Mouse (Mus musculus) CD4-positive helper T cell, adult 2 months (primary cell): ENCODE data around the gene Zfp646.

Experiments
- DNase-seq: peaks from one replicate; pipeline ENCODE4 v3.0.0-alpha.2; 2012; ENCODE audit warnings: low read depth, missing footprints, low spot score

The Zfp646 gene

DNA sequence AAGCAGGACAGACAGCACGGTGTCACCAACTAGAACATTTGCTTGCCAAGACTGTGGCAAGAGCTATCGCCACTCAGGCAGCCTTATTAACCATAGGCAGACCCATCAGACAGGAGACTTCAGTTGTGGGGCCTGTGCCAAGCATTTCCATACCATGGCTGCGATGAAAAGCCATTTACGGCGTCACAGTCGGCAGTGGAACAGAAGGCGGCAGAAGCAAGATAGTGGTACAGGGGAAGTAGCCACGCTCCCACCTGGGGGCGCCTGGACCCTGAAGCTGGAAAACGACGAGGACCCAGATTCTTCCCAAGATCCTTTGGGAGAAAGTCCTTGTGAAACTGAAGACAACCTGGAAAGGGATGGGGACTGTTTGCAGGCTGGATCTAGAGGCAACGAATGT lies 4.4 kb downstream of the Zfp646 start:
- no peak for DNase-seq

- no peak for DNase-seq
These were observed 9.9 kb downstream of the Zfp646 start for GRCm38 (mm10) chr7:127885951-127886350.

GRCm38 (mm10) chr7:127886551-127886950 lies 10.5 kb downstream of the Zfp646 start:
- DNase-seq, result no peak

GRCm38 (mm10) chr7:127887191-127887590 lies 11.2 kb downstream of the Zfp646 start:
- no peak for DNase-seq

DNA sequence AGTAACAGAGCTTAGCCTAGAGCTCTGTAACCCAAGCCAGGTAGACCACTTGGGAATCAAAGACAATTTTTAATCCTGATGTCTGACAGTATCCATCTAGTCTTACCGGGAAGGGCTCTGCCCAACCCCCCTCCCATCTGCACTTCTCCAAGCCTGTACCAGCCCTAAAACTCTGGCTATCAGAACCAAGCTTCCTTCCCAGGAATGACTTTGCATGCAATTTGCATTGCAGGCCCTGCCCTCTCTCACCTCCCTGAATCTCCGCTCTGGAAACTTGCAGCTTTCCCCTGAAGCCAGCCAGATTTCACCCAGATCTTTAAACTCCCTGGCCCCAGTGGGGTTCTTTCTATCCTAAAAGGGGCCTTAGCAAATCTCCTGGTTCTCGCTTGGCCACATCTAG lies 11.8 kb downstream of the Zfp646 start:
- DNase-seq, result no peak

DNA sequence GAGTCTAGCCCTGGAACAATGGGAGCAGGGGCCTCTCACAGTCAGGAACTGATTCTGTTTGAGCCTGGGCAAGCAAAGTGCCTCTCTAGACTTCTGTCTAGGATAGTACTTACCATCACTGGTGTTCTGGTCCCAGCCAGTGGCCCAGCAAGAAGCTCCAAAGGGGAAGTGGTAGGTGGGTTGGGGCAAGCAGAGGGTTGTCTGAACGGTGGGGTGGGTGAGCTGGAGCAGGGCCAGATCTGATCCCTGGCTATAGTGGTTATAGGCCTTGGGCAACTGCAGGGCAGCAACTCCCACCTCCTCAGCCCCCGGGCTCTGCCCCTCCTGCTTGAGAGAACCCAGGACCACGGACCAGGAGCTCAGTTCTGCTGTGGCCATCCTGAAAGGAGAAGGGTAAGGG lies 12.8 kb downstream of the Zfp646 start:
- no peak for DNase-seq

DNA sequence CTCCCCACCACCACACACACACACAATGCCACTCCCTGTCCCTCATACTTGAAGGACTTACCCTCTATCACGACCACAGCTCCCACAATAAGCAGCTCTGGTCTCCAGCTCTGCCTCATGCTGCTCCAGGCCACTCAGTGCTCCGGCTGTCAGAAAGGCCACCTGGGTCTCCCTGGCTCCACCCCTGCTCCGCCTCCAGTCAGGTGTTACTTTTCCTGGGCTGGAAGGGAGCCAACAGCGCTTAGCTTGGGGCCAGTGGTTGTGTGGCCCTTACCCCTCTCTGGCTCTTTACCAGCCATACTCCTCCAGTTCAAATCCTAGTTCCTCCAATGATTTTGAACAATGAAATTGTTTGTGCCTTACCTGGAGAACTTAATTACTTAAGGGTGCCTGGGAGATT lies 14.8 kb downstream of the Zfp646 start, which contains the start of gene Prss53:
Gene Prss53, minus strand, starts transcription at position 173 of the 400 bp plus-strand sequence.
- no peak for DNase-seq

DNA sequence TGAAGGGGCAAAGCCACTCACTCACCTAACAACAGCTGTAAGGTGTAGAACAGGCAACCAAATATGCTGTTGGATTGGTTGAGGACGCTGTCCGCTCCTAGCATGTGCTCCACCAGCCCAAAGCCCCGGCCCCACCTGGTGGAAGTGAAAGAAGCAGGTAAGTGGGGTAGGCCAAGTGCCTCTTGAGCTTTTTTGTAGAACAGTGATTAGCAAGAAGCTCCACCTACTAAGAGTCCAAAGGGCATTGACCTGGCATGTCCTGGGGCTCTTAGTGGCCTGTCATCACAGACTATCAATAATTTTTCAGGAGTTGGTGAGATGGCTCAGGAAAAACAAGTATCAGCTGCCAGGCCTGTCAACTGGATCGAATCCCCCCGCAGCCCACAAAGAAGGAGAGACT lies 18.5 kb downstream of the Zfp646 start:
- no peak for DNase-seq

- peak; percentile 90 for DNase-seq
These were observed 19.4 kb downstream of the Zfp646 start, which contains the start of the genes Gm21974 and Vkorc1 for GRCm38 (mm10) chr7:127895442-127895841. Gene Gm21974 (minus strand): TSS chr7:127895454. Gene Vkorc1 (minus strand): TSS chr7:127895617.

GRCm38 (mm10) chr7:127895891-127896290 lies 19.9 kb downstream of the Zfp646 start:
- DNase-seq, result peak; percentile 16

DNA sequence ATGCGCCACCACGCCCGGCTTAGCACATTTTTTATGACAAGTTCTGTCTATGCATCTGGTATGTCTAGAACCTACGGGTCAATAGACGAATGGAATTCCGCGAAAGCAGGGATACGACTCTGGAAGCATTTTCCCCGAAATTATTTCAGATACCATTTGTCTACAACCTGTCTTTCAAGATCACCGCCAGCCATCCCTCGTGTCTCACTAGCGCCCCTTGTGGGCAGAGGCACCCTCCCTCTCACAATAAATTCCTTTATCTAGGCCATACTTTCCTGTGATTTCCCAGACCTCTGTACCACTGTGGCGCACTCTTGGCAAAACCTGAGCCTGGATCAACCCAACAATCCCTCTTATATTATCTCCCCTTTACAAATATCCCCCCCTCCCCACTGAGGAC lies 20.4 kb downstream of the Zfp646 start:
- peak; percentile 66 for DNase-seq

- DNase-seq, result no peak
These were observed 21.5 kb downstream of the Zfp646 start for GRCm38 (mm10) chr7:127897542-127897941.

DNA sequence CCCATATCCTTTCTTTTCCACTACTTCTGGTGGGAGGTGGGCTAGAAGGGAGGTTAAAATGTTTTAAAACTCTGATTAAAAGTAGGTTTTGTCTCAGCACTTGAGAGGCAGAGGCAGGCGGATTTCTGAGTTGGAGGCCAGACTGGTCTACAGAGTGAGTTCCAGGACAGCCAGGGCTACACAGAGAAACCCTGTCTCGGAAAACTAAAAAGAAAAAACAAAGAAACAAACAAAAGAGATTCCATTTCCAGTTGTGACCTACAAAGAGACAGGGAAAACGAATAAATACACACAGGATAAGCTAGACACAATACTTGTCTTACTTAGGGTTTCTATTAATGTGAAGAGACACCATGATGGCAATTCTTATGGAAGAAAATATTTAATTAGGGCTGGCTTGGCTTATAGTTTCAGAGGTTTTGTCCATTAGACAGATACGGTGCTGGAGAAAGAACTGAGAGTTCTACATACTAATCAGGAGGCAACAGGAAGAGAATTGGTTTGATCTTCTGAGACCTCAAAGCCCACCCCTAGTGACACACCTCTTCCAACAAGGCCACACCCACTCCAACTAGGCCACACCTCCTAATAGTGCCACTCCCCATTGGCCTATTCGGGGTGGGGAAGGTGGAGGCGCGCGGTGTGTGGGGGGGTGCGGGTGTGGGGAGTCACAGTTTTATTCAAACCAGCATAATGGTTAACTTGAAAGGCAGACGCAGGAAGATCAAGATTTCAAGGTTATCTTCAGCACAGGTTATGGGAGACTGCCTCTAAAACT lies 22.3 kb downstream of the Zfp646 start:
- peak; percentile 64 for DNase-seq

DNA sequence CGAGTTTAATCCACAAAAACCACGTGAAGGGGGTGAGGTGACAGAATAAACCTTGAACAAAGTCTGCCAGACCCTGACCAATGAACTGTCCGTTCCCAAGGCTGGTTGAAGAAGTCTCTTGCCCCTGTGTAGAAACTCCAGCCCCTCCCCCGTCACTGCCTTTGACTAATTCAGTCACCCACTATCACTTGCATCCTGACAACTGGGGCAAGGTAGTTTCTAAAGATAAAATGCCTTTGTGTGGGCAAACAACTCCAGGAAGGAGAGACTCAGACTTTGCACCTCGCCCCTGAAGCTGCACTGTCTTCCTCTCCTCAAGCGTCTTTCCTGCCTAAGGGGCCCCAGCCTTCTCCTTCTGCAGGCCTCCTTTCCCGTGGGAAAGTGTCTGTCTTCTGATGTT lies 24.0 kb downstream of the Zfp646 start:
- DNase-seq, result no peak

DNA sequence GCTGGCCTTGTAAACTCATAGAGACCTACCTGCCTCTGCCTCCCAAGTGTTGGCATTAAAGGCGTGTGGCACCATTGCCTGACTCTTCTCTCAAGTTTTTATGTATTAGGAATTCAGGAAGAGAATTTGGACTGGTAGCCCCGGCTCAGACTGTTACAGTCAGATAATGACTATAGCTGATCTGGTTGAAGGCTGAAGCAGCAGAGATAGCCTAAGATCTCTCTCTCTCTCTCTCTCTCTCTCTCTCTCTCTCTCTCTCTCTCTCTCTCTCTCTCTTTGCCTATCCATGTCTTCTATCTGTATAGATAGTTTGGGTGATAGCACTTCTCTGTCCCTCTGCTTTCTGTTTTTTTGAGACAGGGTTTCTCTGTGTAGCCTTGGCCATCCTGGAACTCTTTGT lies 25.8 kb downstream of the Zfp646 start:
- DNase-seq, result no peak

DNA sequence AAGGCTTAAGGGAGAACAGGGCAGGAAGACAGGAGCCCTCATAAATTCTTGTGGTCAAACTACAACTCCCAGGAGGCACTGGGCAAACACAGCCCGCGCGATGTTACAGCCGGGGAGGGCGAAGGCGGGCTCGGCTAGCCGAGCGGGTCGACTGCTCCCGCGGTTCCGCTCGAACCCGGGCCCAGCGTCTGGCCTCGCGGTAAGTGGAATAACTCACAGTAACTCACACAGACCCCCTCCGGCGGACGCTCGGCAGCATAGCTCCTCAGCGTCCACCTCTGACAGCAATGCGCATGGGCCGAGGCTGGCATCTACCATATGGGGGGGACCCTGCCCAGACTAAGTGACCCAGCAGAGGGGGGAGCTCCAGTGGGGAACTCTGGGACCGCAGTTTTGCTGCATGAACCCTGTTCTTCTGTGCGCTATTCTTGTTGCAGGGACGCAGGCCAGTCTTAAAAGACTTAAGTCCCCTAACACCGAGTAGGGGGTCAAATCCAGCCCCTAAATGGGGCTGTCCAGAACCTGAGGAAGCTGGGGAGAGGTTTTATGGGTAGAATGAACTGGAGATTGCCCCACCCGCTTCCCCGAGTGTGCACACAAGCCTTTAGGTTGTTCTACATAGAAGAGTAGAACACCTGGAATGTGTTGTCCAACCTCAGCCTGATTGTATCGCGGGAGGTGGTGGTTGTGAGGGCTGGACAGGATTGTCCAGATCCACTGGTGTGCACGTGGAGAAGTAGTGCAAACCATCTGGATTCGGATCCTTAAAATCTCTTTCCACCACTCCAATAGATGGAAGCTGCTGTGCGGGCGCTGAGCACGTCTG lies 28.2 kb downstream of the Zfp646 start, which contains the start of gene Bckdk:
Gene Bckdk, plus strand, starts transcription at position 112 of the 826 bp plus-strand sequence.
- DNase-seq, result peak; percentile 70

DNA sequence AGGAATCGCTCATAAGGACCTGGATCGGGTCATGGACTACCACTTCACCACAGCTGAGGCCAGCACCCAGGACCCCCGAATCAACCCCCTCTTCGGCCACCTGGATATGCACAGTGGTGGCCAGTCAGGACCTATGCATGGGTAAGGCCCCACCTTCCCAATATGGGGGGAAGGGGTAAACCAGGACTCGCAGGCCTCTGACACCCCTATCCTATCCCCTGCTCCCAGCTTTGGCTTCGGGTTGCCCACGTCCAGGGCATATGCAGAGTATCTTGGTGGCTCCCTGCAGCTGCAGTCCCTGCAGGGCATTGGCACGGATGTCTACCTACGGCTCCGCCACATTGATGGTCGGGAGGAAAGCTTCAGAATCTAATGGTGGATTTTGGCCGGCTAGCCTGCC lies 31.9 kb downstream of the Zfp646 start:
- no peak for DNase-seq

DNA sequence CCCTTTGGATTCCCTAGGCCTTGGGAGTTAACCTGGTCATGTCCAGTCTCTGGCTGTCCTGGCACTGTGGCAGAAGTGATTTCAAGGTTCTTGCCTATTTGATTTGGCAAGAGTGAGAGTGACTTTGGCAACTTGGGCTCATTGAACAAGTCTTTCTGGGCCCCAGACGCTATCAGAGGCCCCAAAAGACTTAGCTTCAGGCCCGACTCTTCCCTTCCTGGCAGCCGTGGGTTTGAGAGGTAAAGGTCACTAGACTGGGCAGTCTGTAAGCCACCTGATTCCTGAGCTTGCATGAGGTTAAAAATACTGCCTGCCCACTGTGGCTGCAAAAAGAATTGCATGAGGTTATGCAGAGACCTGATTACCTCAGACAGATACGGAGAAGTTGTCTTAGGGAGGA lies 32.6 kb downstream of the Zfp646 start:
- no peak for DNase-seq

DNA sequence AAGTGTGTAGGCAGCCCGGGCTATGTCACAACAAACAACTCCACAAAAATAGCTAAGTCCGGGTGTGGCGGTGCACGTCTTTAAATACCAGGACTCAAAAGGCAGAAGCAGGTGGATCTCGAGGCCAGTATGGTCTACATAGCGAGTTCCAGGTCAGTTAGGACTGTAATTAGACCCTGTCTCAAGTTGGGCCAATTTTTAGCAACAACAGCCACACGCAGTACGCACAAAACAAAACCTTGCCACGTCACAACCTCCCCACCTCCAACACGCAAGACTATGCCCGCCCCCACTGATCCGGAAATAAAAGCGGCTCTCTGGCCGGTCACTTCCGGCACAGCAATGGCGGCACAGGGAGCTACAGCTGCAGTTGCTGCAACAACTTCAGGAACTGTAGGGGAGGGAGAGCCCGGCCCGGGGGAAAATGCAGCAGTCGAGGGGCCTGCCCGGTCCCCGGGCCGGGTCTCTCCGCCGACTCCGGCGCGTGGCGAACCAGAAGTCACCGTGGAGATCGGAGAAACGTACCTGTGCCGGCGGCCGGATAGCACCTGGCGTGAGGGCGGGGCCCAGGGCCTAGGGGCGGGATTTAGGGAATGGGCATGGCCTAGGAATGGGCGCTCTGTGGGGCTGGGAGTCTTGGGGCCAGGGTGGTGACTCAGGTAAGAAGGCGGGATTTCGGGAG lies 36.3 kb downstream of the Zfp646 start, which contains the start of gene Kat8:
Gene Kat8, plus strand, starts transcription at position 327 of the 682 bp plus-strand sequence.
- peak; percentile 93 for DNase-seq

DNA sequence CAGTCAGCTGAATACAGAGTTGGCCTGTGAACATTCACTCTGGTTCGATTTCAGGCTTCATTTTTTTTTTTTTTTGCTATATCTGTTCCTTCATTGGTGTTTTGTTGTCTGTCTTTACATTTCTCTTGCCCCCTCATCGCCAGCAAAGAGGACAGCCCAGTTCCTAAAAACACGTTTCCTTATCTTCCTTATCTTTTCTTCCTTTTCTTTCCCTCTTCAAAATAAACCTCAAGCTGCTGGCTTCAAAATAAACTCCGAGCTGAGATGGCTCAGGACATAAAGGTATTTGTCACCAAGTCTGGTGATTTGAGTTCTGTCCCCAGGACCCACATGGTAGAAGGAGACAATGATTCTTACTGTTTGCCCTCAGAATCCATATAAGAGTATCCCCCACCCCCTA lies 36.9 kb downstream of the Zfp646 start:
- no peak for DNase-seq

DNA sequence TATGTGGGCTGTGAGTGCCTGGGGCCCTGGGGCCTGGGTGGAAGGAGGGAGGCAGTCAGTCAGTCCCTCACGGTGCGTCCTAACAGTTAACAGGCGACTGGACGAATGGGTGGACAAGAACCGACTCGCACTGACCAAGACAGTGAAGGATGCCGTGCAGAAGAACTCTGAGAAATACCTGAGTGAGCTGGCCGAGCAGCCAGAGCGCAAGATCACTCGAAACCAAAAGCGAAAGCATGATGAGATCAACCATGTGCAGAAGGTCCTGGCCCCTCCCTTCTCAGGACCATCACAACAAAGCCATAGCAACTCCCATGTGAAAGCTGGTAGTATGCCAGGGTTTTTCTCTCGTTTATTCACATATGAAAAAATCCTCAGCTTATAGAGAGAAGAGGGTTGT lies 39.3 kb downstream of the Zfp646 start:
- DNase-seq, result peak; percentile 30

GRCm38 (mm10) chr7:127918203-127918602 lies 42.2 kb downstream of the Zfp646 start:
- DNase-seq, result peak; percentile 79
